Mouse (Mus musculus) liver, adult 2 months (tissue): ENCODE measurements around the gene Ropn1. TPM values are rescaled to one million over a fixed set of nuclear protein-coding genes. Genes with fewer than 3 reads are reported as not detected.

Source experiments
- DNase-seq: peaks from one replicate; pipeline ENCODE4 v3.0.0-alpha.2; 2011; ENCODE audit warnings: low read depth, low spot score; ENCODE audit errors: extremely low read depth
- H3K27ac ChIP-seq: fragments of 200-500 bp; replicated peaks from 2 replicates; pipeline ENCODE4 v1.5.1; 2012; ENCODE audit warnings: low read depth, mild to moderate bottlenecking, control low read depth, inconsistent platforms, low read length; ENCODE audit not compliant: insufficient read depth
- H3K27me3 ChIP-seq: fragments of 200-500 bp; 2 replicates; pipeline ENCODE4 v1.6.1; 2012; ENCODE audit warnings: mild to moderate bottlenecking, moderate library complexity, low read length, inconsistent platforms; ENCODE audit not compliant: control insufficient read depth, insufficient read depth
- H3K36me3 ChIP-seq: fragments of 200-500 bp; 2 replicates; pipeline ENCODE4 v1.6.1; 2012; ENCODE audit warnings: low read length, inconsistent platforms; ENCODE audit not compliant: control insufficient read depth, insufficient read depth
- H3K4me1 ChIP-seq: fragments of 200-500 bp; 2 replicates; pipeline ENCODE4 v1.6.1; 2011; ENCODE audit warnings: low read length; ENCODE audit not compliant: control insufficient read depth, insufficient read depth
- H3K4me3 ChIP-seq: fragments of 200-500 bp; 2 replicates; pipeline ENCODE4 v1.5.1; 2011; ENCODE audit warnings: low read depth, mild to moderate bottlenecking, control low read depth, low read length, moderate library complexity; ENCODE audit not compliant: insufficient read depth
- H3K79me2 ChIP-seq: fragments of 200-500 bp; 2 replicates; pipeline ENCODE4 v1.6.1; 2012; ENCODE audit warnings: inconsistent platforms, mild to moderate bottlenecking, low read length, moderate library complexity; ENCODE audit not compliant: control insufficient read depth, insufficient read depth
- H3K9ac ChIP-seq: fragments of 200-500 bp; 2 replicates; pipeline ENCODE4 v1.6.1; 2012; ENCODE audit warnings: low read depth, mild to moderate bottlenecking, control low read depth, inconsistent platforms, low read length
- CTCF ChIP-seq: fragments of 200-500 bp; IDR thresholded peaks from 2 replicates; pipeline ENCODE4 v1.5.1; 2011; ENCODE audit warnings: low read depth, low read length, control low read depth
- POLR2A ChIP-seq: fragments of 200-500 bp; IDR thresholded peaks from 2 replicates; pipeline ENCODE4 v1.6.1; 2011; ENCODE audit warnings: low read length, control low read depth; ENCODE audit not compliant: insufficient read depth; ENCODE audit errors: extremely low read depth
- WGBS: fragments of 180-500 bp; shearing (Covaris S2); methylation state at CpG from one replicate; pipeline ENCODE4 v1.1.7; 2018; 5-methylcytosine and 5-hydroxymethylcytosine counted together
- polyA plus RNA-seq: library from polyadenylated mRNA; depleted of rRNA; stranded (reverse); fragments of >200 nt; gene quantifications from 2 replicates; pipeline ENCODE4 v1.2.3, GENCODE M21; 2012
- total RNA-seq: library from RNA; depleted of rRNA; stranded (reverse); fragments of >200 nt; gene quantifications from 2 replicates; pipeline ENCODE4 v1.2.3, GENCODE M21; 2014

Ropn1 gene
- total and polyA plus RNA-seq, 2 experiments, result not detected

DNA sequence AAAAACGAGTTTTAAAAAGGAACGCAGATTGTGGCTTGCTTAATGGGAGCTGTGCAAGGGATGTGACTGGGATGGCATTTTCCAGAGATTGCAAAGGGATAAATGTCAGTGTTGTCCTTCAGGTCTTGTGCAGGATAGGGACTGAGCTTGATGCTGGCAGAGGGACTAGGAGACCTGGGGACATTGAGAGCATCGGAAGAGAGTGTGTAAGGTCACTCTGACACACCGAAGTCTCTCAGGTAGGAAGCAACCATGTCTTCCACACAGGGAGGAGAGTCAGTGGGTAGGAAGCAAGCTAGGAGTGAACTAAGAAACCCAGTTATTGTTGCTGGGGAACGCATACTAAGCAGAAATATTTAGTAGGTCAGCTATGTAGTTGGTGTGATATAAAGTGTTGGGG lies 8.3 kb downstream of the Ropn1 start:
- no peaks in the 10 kb centered on the region for H3K79me2 ChIP-seq
- no peak overlapping the region for H3K9ac ChIP-seq
- TF ChIP-seq CTCF, result no peak
- TF ChIP-seq POLR2A, result no peak
- WGBS, result 37% methylated on average over 5 of the region's 5 CpGs
- H3K27ac ChIP-seq, result no peak overlapping the region
- no peak for DNase-seq
- H3K4me3 ChIP-seq, result no peak overlapping the region
- no peaks in the 10 kb centered on the region for H3K36me3 ChIP-seq
- H3K27me3 ChIP-seq, result no peaks in the 10 kb centered on the region; the same call in 1 of the 2 replicates
- H3K4me1 ChIP-seq, result no peaks in the 10 kb centered on the region

DNA sequence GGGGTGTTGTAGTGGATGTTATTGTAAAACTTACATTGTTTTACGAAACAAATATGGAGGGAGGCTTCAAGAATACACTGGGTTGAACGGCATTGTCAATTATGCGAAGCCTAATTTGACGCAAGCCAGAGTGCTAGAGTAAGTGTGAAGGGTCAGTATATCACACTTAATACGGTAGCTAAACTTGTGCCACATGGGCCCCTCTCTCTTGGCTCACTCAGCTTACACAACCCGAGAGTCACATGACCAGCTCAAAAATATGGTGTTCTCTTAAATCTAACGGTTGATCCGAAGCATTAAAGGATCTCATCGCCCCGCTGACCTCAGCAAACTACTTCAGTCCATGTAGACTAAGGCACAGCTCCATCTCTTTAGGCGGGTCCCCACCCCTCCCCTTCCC lies 8.7 kb downstream of the Ropn1 start:
- no peak for DNase-seq
- 48% methylated on average over 11 of the region's 11 CpGs for WGBS
- Histone ChIP-seq H3K36me3 (no peaks in the 10 kb centered on the region), H3K27ac (no peak overlapping the region), H3K4me1 (no peaks in the 10 kb centered on the region), H3K4me3 (no peak overlapping the region), H3K79me2 (no peaks in the 10 kb centered on the region), H3K9ac (no peak overlapping the region), H3K27me3 (no peaks in the 10 kb centered on the region; the same call in 1 of the 2 replicates)
- TF ChIP-seq POLR2A (no peak), CTCF (no peak)

- no peak for DNase-seq
- Histone ChIP-seq H3K27me3 (no peaks in the 10 kb centered on the region; the same call in 1 of the 2 replicates), H3K4me3 (no peak overlapping the region), H3K36me3 (no peaks in the 10 kb centered on the region), H3K27ac (no peak overlapping the region), H3K4me1 (no peaks in the 10 kb centered on the region), H3K9ac (no peak overlapping the region), H3K79me2 (no peaks in the 10 kb centered on the region)
- 77% methylated on average over 3 of the region's 3 CpGs for WGBS
- TF ChIP-seq POLR2A (no peak), CTCF (no peak)
Measured at GRCm38 (mm10) chr16:34664553-34664952, 14.8 kb downstream of the Ropn1 start.

GRCm38 (mm10) chr16:34667031-34667726 lies 17.5 kb downstream of the Ropn1 start:
- Histone ChIP-seq H3K27me3 (no peaks in the 10 kb centered on the region), H3K27ac (no peak overlapping the region), H3K4me1 (no peaks in the 10 kb centered on the region), H3K36me3 (no peaks in the 10 kb centered on the region), H3K9ac (no peak overlapping the region), H3K79me2 (no peaks in the 10 kb centered on the region), H3K4me3 (no peak overlapping the region)
- peak; percentile 36 for DNase-seq
- TF ChIP-seq CTCF, result peak; percentile 99
- no peak for TF ChIP-seq POLR2A
- 9% methylated on average over 20 of the region's 20 CpGs for WGBS

DNA sequence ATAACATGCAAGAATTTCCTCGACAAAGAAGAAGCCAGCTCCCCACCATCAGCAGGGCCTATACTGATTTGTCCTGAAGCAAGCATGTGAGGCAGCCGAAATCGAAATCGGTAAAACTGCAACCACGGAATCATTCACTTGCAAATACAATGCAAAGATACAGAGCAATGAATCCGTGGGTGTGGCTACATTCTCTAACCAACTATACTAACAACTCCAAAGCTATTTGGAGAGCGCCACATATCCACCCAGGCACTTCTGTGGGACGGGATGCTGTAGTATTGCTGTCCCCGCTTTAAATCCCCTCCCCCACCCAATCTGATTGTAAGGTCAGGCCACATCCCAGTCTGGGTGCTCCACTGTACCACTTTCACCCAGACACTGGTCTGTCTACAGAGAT lies 18.6 kb downstream of the Ropn1 start:
- Histone ChIP-seq H3K4me3 (no peak overlapping the region), H3K79me2 (no peaks in the 10 kb centered on the region), H3K27me3 (no peaks in the 10 kb centered on the region), H3K27ac (no peak overlapping the region), H3K36me3 (no peaks in the 10 kb centered on the region), H3K9ac (no peak overlapping the region), H3K4me1 (no peaks in the 10 kb centered on the region)
- 74% methylated on average over 9 of the region's 9 CpGs for WGBS
- no peak for DNase-seq
- TF ChIP-seq POLR2A (no peak), CTCF (no peak)

- WGBS, result 64% methylated on average over 7 of the region's 7 CpGs
- TF ChIP-seq POLR2A (no peak), CTCF (no peak)
Measured at GRCm38 (mm10) chr16:34671966-34672365, 22.2 kb downstream of the Ropn1 start.

More at GRCm38 (mm10) chr16:34671966-34672365, 22.2 kb downstream of the Ropn1 start:
- Histone ChIP-seq H3K4me1 (no peaks in the 10 kb centered on the region), H3K9ac (no peak overlapping the region), H3K27me3 (no peaks in the 10 kb centered on the region), H3K36me3 (no peaks in the 10 kb centered on the region), H3K27ac (no peak overlapping the region), H3K4me3 (no peak overlapping the region), H3K79me2 (no peaks in the 10 kb centered on the region)
- DNase-seq, result no peak
